In genomic region chr10:7681343-7682025, GRCm38 (mm10) we compare ENCODE assay signal across 1 mouse cellular context.
TF ChIP-seq lines count a peak whose summit lies in the region.

No protein-coding gene starts in this region.

TF ChIP-seq in CH12.LX, 34 proteins besides CTCF, POLR2A, EP300 and RAD21:
- TF ChIP-seq SIN3A (IDR thresholded peaks at IDR 0.05; ENCODE audit: low read length) = 0 out of 2 replicates have a peak, but pooled peaks have one; percentile 49
- TF ChIP-seq MAZ (IDR thresholded peaks at IDR 0.05; ENCODE audit: low read depth, low read length) = no peak
